In the genomic region with DNA sequence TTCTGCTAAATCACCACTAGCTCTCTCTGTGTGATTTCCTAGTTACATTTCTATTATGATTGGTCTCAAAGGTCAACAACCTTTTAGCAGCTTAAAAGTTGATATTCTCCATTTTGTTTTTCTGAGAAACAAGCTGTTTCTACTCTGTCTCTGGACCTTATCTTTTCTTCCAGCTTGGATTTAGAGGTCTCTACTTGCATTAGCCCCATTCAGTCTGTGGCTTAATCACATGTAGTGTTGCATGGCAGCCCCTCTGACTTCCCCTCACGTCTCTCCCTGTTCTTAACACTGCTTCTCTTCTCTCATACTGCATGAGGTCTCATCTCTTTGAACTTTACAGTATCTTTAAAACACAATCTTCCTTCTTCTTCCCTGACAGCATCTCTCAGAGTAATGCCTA, we compare ENCODE assay signal across 20 mouse cellular contexts.
"Had no signal": no experiment of that assay in that cellular context is flagged by ENCODE, and none has a peak within 500 bp of the region (broad histone marks: within the 10 kb centered on the region; RNA-seq: fewer than 3 reads in every experiment).

No protein-coding gene starts in this region.

- H3K4me3 ChIP-seq: kidney, embryonic 15.5 days; left cerebral cortex, adult 2 months; liver, embryonic 15.5 days; lung, embryonic 15.5 days; midbrain, embryonic 12.5 days; midbrain, embryonic 15.5 days; neural tube, embryonic 12.5 days; neural tube, embryonic 15.5 days; stomach, embryonic 15.5 days had no signal

- H3K4me2 ChIP-seq: kidney, embryonic 15.5 days; liver, embryonic 15.5 days; lung, embryonic 15.5 days; midbrain, embryonic 12.5 days; midbrain, embryonic 15.5 days; neural tube, embryonic 12.5 days; neural tube, embryonic 15.5 days; stomach, embryonic 15.5 days had no signal

- H3K9ac ChIP-seq: kidney, embryonic 15.5 days; liver, embryonic 15.5 days; lung, embryonic 15.5 days; midbrain, embryonic 12.5 days; midbrain, embryonic 15.5 days; neural tube, embryonic 12.5 days; neural tube, embryonic 15.5 days; stomach, embryonic 15.5 days had no signal

- H3K27ac ChIP-seq: kidney, embryonic 15.5 days; left cerebral cortex, adult 2 months; liver, embryonic 15.5 days; lung, embryonic 15.5 days; midbrain, embryonic 12.5 days; midbrain, embryonic 15.5 days; neural tube, embryonic 12.5 days; neural tube, embryonic 15.5 days; stomach, embryonic 15.5 days had no signal

- H3K9me3 ChIP-seq: kidney, embryonic 15.5 days; liver, embryonic 15.5 days; lung, embryonic 15.5 days; midbrain, embryonic 12.5 days; midbrain, embryonic 15.5 days; neural tube, embryonic 12.5 days; neural tube, embryonic 15.5 days; stomach, embryonic 15.5 days had no signal

- ATAC-seq: midbrain, embryonic 15.5 days had no signal

- H3K27me3 ChIP-seq: kidney, embryonic 15.5 days; liver, embryonic 15.5 days; lung, embryonic 15.5 days; midbrain, embryonic 12.5 days; midbrain, embryonic 15.5 days; neural tube, embryonic 12.5 days; neural tube, embryonic 15.5 days; stomach, embryonic 15.5 days had no signal

- H3K36me3 ChIP-seq: kidney, embryonic 15.5 days; liver, embryonic 15.5 days; lung, embryonic 15.5 days; midbrain, embryonic 12.5 days; midbrain, embryonic 15.5 days; neural tube, embryonic 12.5 days; neural tube, embryonic 15.5 days; stomach, embryonic 15.5 days had no signal

- H3K4me1 ChIP-seq: kidney, embryonic 15.5 days; liver, embryonic 15.5 days; lung, embryonic 15.5 days; midbrain, embryonic 12.5 days; midbrain, embryonic 15.5 days; neural tube, embryonic 12.5 days; neural tube, embryonic 15.5 days; stomach, embryonic 15.5 days had no signal

- DNase-seq: kidney, adult 8-10 months; kidney, postnatal 10 days; kidney, postnatal 36 days; layer of hippocampus, postnatal 36 days; lung, adult 18-20 months; lung, postnatal 10 days; lung, postnatal 4 days; right cerebral cortex, adult 18-20 months; right cerebral cortex, postnatal 14 days; spleen, adult 18-20 months; thymus, postnatal 25 days had no signal
